Mouse (Mus musculus): ENCODE data around the gene Olfr704. TPM values are rescaled to one million over a fixed set of nuclear protein-coding genes. Genes with fewer than 3 reads are reported as not detected.

Gene Olfr704
- total and polyA plus RNA-seq, 3 experiments, result not detected

DNA sequence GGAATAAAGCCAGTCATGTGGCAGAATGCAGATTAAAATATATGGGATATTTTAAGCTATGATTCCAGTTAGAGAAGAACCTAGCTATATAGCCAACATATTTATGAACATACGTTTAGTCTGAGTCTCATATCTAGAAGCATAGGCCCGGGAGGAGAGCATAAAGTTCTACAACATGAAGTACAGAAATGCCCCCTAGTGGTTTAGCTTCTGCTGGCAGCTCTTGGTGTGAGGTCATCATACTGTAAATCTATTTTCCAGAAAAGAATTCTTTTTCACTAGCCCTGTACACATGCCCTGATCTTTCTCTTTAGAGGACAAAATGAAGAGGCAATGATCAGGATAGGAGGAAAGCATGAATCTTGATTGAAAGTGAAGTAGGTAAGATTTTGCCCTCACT lies 47.2 kb upstream of the Olfr704 start:
- H3K27ac ChIP-seq (ENCODE audit: insufficient read depth, low read depth), result no peak overlapping the region
- H3K4me1 ChIP-seq (ENCODE audit: control insufficient read depth in 1 of 2, insufficient read depth in 2 of 2), result no peaks in the 10 kb centered on the region
- H3K79me2 ChIP-seq (replicated peaks; ENCODE audit: control insufficient read depth, extremely low read depth, insufficient read depth, poor library complexity, severe bottlenecking), result no peaks in the 10 kb centered on the region
- in situ Hi-C loops (cut with MboI; ENCODE audit: low pct_ligation_motif_present, low pct_unique_long_range_greater_than_20kb, low sequenced_read_pairs) (no loop called here), dilution Hi-C loops (cut with MboI; ENCODE audit: extremely low pct_ligation_motif_present, extremely low pct_unique_long_range_greater_than_20kb, low sequenced_read_pairs) (no loop called here)
- no peaks in the 10 kb centered on the region for H3K27me3 ChIP-seq (replicated peaks)
- H3K9ac ChIP-seq (ENCODE audit: insufficient read depth, low read depth), result no peak overlapping the region
- TF ChIP-seq SMC3 (IDR thresholded peaks at IDR 0.05; ENCODE audit: low read depth, low read length) (peak; percentile 75), CTCF (conservative IDR thresholded peaks at IDR 0.05 in 1 of 2, IDR thresholded peaks at IDR 0.05 in 1 of 2; ENCODE audit: low read depth in 2 of 2, low read length in 2 of 2) (peak; percentile 56 to 79; a peak in 3 of 4 replicates), BHLHE40 (IDR thresholded peaks at IDR 0.05; ENCODE audit: low read depth, low read length) (no peak), ELF1 (IDR thresholded peaks at IDR 0.05; ENCODE audit: low read depth, low read length) (no peak), HCFC1 (IDR thresholded peaks at IDR 0.05; ENCODE audit: low read depth, low read length) (no peak), ZC3H11A (IDR thresholded peaks at IDR 0.05; ENCODE audit: low read depth, low read length) (peak; percentile 27; the same call in 1 of the 2 replicates), JUN (IDR thresholded peaks at IDR 0.05; ENCODE audit: insufficient read depth, low read depth, low read length) (no peak), ZMIZ1 (IDR thresholded peaks at IDR 0.05; ENCODE audit: low read depth, low read length) (no peak), GABPA (IDR thresholded peaks at IDR 0.05; ENCODE audit: insufficient replicate concordance, low read depth, low read length) (no peak), IRF4 (IDR thresholded peaks at IDR 0.05; ENCODE audit: low read depth, low read length) (0 out of 2 replicates have a peak, but pooled peaks have one; percentile 17), ETS1 (conservative IDR thresholded peaks at IDR 0.05; ENCODE audit: low read depth, low read length) (no peak), E2F4 (IDR thresholded peaks at IDR 0.05; ENCODE audit: insufficient replicate concordance, low read depth, low read length) (no peak), CHD2 (IDR thresholded peaks at IDR 0.05; ENCODE audit: low read length) (no peak), SIN3A (IDR thresholded peaks at IDR 0.05; ENCODE audit: low read length) (no peak), PAX5 (IDR thresholded peaks at IDR 0.05; ENCODE audit: low read length) (no peak), RAD21 (IDR thresholded peaks at IDR 0.05; ENCODE audit: low read depth, low read length) (peak; percentile 79), NELFE (IDR thresholded peaks at IDR 0.05; ENCODE audit: low read depth, low read length) (no peak), NRF1 (IDR thresholded peaks at IDR 0.05; ENCODE audit: low read depth, low read length) (no peak), CHD1 (IDR thresholded peaks at IDR 0.05; ENCODE audit: low read depth, low read length) (no peak)
- H3K4me2 ChIP-seq (ENCODE audit: insufficient read depth, low read depth, poor library complexity, severe bottlenecking), result no peak overlapping the region
- DNase-seq (ENCODE audit: extremely low read depth), result peak; percentile 62
- H3K36me3 ChIP-seq (replicated peaks in 1 of 2; ENCODE audit: control insufficient read depth in 1 of 2, insufficient read depth in 1 of 2, low read length in 1 of 2), result no peaks in the 10 kb centered on the region
- no peak overlapping the region for H3K4me3 ChIP-seq (replicated peaks in 1 of 3; ENCODE audit: low read depth in 2 of 3, low read length in 2 of 3, poor library complexity in 1 of 3)
- no peaks in the 10 kb centered on the region for H3K9me3 ChIP-seq (replicated peaks; ENCODE audit: low read length)

DNA sequence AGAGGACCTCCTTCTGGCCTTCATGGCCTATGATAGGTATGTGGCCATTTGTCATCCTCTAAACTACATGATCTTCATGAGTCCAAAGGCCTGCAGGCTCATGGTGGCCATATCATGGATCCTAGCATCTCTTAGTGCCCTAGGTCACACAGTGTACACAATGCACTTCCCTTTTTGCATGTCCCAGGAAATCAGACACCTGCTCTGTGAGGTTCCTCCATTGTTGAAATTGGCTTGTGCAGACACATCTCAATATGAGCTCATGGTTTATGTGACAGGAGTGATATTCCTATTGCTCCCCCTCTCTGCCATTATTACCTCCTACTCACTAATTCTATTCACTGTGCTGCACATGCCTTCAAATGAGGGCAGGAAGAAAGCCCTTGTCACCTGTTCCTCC lies 44.6 kb upstream of the Olfr704 start:
- no peaks in the 10 kb centered on the region for H3K27me3 ChIP-seq (replicated peaks)
- no peak overlapping the region for H3K4me2 ChIP-seq (ENCODE audit: insufficient read depth, low read depth, poor library complexity, severe bottlenecking)
- H3K9me3 ChIP-seq (replicated peaks; ENCODE audit: low read length), result no peaks in the 10 kb centered on the region
- no peak for TF ChIP-seq MEF2A (IDR thresholded peaks at IDR 0.05; ENCODE audit: borderline replicate concordance, low read depth, low read length)
- TF ChIP-seq JUN (IDR thresholded peaks at IDR 0.05; ENCODE audit: insufficient read depth, low read depth, low read length), result no peak
- no peak for TF ChIP-seq ZNF384 (IDR thresholded peaks at IDR 0.05; ENCODE audit: low read depth, low read length)
- in situ Hi-C loops (cut with MboI; ENCODE audit: low pct_ligation_motif_present, low pct_unique_long_range_greater_than_20kb, low sequenced_read_pairs) (no loop called here), dilution Hi-C loops (cut with MboI; ENCODE audit: extremely low pct_ligation_motif_present, extremely low pct_unique_long_range_greater_than_20kb, low sequenced_read_pairs) (no loop called here)
- no peaks in the 10 kb centered on the region for H3K79me2 ChIP-seq (replicated peaks; ENCODE audit: control insufficient read depth, extremely low read depth, insufficient read depth, poor library complexity, severe bottlenecking)
- DNase-seq (ENCODE audit: extremely low read depth), result no peak
- no peak overlapping the region for H3K9ac ChIP-seq (ENCODE audit: insufficient read depth, low read depth)
- no peaks in the 10 kb centered on the region for H3K36me3 ChIP-seq (replicated peaks in 1 of 2; ENCODE audit: control insufficient read depth in 1 of 2, insufficient read depth in 1 of 2, low read length in 1 of 2)
- no peak overlapping the region for H3K27ac ChIP-seq (ENCODE audit: insufficient read depth, low read depth)
- H3K4me1 ChIP-seq (ENCODE audit: control insufficient read depth in 1 of 2, insufficient read depth in 2 of 2), result no peaks in the 10 kb centered on the region
- no peak overlapping the region for H3K4me3 ChIP-seq (replicated peaks in 1 of 3; ENCODE audit: low read depth in 2 of 3, low read length in 2 of 3, poor library complexity in 1 of 3)
